Mouse (Mus musculus) spleen, postnatal 4 days (tissue): ENCODE data around the gene Rbck1.
"Not testable (repeated sequence)": the region's sequence is repeated elsewhere in the genome, so short reads cannot be mapped to it uniquely, and the experiment has no call there.

Experiments used
- DNase-seq, 2 experiments: peaks; one replicate each; pipeline ENCODE4 v3.0.0; 2022; ENCODE audit warnings: low spot score in 2 of 2

The Rbck1 gene

DNA sequence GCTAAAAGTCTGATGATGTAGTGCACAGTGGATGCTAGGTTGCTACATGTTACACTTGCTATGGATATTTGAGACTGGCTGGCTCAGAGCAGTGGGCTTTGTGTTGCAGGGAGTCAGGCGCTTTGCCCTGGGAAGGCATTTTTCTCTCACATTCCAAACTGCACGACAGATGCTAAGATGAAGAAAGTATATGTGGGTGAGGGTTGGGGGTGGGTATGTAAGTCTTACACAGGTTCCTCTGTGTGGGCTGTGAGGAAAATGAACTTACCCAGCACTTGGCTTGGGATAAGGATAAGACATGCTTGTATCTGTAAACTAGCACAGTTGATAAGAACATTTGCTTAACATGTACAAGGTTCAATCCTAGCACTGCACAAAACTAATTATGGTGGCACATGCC, 29.6 kb downstream of the Rbck1 start:
- DNase-seq = no peak

DNA sequence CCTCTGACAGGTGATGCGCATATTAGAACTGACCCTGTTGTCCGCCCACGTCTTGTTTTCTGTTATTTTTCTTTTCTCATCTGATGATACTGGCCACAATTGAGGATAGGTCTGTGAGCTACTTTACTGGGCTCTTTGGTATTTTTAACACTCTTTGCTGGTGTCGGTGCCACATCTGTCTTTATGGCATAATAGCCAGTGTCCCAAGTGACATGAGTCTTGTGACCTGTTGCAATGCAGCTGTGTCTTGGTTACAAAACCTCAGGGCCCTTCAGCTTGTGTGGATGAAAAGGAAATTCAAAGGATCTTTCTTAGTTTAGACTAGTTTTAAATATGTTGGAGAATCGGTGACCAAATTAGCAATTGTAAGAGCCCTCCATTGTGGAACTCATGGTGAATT, 37.9 kb downstream of the Rbck1 start:
- no peak for DNase-seq

DNA sequence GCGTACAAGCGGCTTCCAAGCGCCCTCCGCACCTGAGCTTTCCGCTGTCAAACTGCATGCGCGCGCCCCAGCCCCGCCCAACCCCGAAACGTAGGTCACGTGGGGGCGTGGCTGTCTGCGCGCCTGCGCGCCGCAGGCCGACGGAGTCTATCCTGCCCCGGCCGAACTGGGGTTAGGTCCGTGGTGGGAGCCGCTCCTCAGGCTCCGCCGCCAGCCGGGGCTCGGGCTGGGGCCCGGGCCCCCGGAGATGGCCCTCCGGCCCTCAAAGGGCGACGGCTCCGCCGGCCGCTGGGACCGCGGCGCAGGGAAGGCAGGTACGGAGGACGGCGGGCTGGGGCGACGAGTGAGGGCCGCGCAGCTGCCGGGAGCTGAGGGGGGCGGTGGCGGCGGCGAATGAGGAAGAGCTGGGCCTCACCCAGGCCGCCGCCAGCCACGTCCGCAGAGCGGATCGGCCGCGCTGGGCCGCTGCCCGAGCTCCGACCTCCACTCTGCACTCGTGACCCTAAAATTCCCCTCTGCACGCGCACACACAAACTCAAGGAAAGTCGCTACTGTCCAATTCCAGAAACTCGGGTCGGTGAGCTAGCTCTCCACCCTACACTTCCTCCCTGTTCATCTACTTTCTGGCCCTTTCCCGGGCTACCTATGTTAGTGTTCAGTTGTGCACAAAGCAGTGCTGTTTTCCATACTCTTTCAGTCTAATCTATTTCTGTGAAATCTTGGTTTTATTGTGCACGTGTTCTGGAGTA, 38.6 kb downstream of the Rbck1 start, which contains the start of gene Tbc1d20:
Gene Tbc1d20, plus strand, starts transcription at position 102 of the 749 bp plus-strand sequence.
- DNase-seq = peak; percentile 90 to 95

- DNase-seq = no peak
Measured at GRCm38 (mm10) chr2:152293179-152293726, 39.2 kb downstream of the Rbck1 start.

DNA sequence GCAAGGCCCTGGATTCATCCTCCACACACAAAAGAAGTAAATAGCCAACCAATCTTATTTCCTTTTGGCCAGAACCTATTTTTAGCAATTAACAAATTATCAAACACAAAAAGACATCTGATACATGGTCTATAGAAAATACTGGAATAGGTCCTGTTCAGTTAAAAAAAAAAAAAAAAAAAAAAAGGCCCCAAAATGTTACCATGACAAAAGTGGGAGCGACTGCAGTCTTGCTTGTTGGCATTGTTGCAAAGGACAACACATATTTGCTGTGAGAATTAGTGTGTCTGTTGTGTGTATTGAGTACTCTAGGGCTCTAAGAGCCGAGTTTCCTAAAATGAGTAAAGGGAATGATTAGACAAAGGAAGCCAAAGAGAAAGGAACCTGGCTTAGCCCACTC, 40.0 kb downstream of the Rbck1 start:
- no peak for DNase-seq

DNA sequence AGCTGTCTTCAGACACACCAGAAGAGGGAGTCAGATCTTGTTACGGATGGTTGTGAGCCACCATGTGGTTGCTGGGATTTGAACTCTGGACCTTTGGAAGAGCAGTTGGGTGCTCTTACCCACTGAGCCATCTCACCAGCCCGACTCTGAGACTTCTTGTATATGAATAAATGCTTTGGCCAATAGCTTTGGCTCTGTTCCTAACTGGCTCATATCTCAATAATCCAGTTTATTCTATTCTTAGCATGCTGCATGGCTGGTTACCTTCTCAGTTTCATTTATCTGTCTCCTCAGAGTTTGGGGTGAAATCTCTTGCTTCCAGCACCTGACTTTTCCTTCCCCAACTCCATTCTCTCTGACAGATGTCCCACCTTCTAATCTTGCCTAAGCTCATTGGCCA, 42.8 kb downstream of the Rbck1 start:
- not testable (repeated sequence) for DNase-seq

DNA sequence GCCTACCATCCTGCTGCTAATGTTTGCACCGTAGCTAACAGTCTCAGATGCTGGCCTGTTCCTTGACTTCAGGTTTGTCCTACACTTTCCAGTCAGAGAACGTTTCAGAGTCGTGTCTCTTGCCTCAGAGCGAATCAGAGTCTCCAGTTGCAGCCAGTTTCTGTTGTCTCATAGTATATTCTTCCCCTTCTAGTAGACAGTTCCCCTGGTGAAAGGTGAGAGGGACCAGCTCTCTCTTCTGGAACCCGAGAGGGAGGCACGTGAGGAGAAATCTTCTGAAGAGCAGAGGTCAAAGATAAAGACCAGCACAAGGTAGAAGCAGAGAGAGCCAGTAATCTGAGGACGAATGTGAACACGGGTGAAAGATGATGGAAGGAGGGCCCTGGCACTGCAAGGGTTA, 44.4 kb downstream of the Rbck1 start:
- no peak for DNase-seq

GRCm38 (mm10) chr2:152287560-152287959, 44.9 kb downstream of the Rbck1 start:
- DNase-seq = no peak

DNA sequence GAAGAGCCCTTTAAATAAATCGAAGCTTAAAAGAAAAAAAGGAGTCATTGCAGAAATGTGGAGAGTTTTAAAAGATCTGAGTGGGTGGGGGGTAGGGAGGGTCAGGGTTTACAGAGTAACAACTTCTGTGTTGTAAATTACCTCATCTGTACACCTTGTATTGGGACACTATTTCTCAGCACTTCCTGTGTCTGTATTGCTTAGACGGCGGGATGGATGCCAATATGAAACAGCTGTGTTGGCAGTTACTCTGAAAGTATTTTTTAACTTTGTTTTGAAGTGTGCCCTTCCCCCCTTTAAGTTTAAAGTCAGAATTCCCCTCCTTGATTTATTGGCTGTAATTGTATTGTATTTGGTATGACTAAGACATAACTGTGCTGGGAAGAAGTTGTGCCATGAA, 51.0 kb downstream of the Rbck1 start:
- DNase-seq = no peak

DNA sequence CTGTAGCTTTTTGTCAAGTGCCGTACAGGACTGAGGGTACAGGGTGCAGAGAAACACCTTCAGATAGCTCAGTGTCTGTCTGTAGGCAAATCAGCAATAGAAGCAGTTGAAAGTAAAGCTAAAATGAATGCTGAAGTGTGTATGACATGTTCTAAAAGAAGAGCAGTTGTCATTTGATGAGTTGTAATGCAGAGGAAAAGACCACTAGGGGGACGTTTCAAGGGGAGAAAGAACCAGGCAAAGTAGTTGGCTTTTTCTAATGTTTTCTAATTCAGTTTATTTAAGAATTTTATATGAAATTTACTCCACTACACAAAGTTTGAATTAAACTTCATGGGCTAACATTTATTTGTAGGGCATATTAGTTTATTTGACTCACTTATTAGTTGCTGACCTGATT, 58.8 kb downstream of the Rbck1 start:
- no peak for DNase-seq
